Mouse (Mus musculus) lung, postnatal 0 days (tissue): ENCODE measurements around the gene Itgb4.

Source experiments
- CTCF ChIP-seq: IDR thresholded peaks from 2 replicates; pipeline ENCODE4 v1.5.1; 2016; ENCODE audit warnings: antibody characterized with exemption, mild to moderate bottlenecking
- EP300 ChIP-seq: IDR thresholded peaks from 2 replicates; pipeline ENCODE4 v1.6.1; 2016; ENCODE audit warnings: antibody characterized with exemption, mild to moderate bottlenecking, control low read depth

DNA sequence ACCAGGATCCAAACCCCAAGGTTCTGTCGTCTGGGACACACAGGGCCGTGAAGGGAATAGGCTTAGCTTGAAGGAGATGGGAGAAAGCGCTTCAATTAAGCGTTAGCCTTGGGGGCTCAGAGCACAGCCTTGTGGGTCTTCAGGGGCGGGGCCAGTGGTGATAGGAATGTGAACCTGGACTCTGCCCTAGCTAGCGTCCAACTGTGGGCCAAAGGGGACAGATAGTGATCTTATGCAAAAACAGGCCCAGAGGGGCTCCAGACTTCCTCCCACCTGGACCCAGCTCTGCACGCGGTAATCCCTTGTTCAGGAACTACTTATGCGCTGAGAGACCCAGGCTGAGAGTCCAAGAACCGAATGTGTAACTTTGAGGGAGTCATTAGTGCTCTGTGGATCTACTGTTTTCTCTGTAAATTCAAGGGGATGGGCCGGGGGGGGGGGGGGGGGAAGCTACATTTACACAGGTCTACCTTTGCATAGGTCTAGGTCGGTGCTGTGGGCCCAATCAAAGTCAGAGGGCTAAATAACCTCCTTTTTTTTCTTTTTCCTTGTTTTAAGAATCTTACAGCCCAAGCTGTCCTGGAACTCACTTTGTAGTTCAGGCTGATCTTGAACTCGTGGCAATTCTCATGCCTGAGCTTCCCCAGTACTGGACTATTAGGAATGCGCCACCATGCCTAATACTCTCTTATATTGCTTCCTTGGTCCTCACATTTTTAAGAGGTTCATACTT, 37.2 kb downstream of the Itgb4 start:
- TF ChIP-seq CTCF, result no peak
- no peak for TF ChIP-seq EP300
